Mouse (Mus musculus) testis, adult 2 months (tissue): ENCODE data around the gene Dazap1.

Source experiments
- CTCF ChIP-seq: fragments of 200-500 bp; IDR thresholded peaks from 2 replicates; pipeline ENCODE4 v1.5.1; 2012; ENCODE audit warnings: low read depth, mild to moderate bottlenecking, inconsistent platforms, low read length, moderate library complexity; ENCODE audit not compliant: control insufficient read depth, insufficient read depth, insufficient replicate concordance
- POLR2A ChIP-seq: fragments of 200-500 bp; IDR thresholded peaks from 2 replicates; pipeline ENCODE4 v1.6.1; 2012; ENCODE audit warnings: low read depth, mild to moderate bottlenecking, inconsistent platforms, low read length, moderate library complexity; ENCODE audit not compliant: control insufficient read depth

GRCm38 (mm10) chr10:80265149-80265486 is 3.8 kb downstream of the Dazap1 start:
- TF ChIP-seq CTCF (no peak), POLR2A (no peak)
